In genomic region chr10:88700938-88701337, GRCm38 (mm10) we compare ENCODE assay signal across 31 mouse cellular contexts. TPM values are rescaled to one million over a fixed set of nuclear protein-coding genes. Genes with fewer than 3 reads are reported as not detected.
"Had no signal": no experiment of that assay in that cellular context is flagged by ENCODE, and none has a peak within 500 bp of the region (broad histone marks: within the 10 kb centered on the region; RNA-seq: fewer than 3 reads in every experiment).

No protein-coding gene starts in this region.

- H3K4me1 ChIP-seq: limb, embryonic 10.5 days; limb, embryonic 12.5 days; limb, embryonic 13.5 days; limb, embryonic 15.5 days; liver, embryonic 12.5 days; liver, embryonic 13.5 days; liver, embryonic 15.5 days; lung, embryonic 15.5 days; megakaryocyte, embryonic 14.5 days; midbrain, embryonic 10.5 days; midbrain, embryonic 12.5 days; midbrain, embryonic 13.5 days; midbrain, embryonic 15.5 days had no signal

- H3K4me3 ChIP-seq: left cerebral cortex, adult 2 months; limb, embryonic 10.5 days; limb, embryonic 12.5 days; limb, embryonic 13.5 days; limb, embryonic 15.5 days; liver, embryonic 12.5 days; liver, embryonic 13.5 days; liver, embryonic 15.5 days; lung, embryonic 15.5 days; megakaryocyte, embryonic 14.5 days; midbrain, embryonic 10.5 days; midbrain, embryonic 12.5 days; midbrain, embryonic 13.5 days; midbrain, embryonic 15.5 days; myocyte had no signal

- DNase-seq: left cerebral cortex, postnatal 4 days; liver; liver, embryonic 13.5 days; liver, postnatal 0 days; lung, adult 18-20 months; lung, embryonic 14.5 days; lung, postnatal 10 days; lung, postnatal 14 days; lung, postnatal 36 days; lung, postnatal 4 days; midbrain, embryonic 14.5 days had no signal

- H3K36me3 ChIP-seq: limb, embryonic 10.5 days; limb, embryonic 12.5 days; limb, embryonic 13.5 days; limb, embryonic 15.5 days; liver, embryonic 12.5 days; liver, embryonic 13.5 days; liver, embryonic 15.5 days; lung, embryonic 15.5 days; midbrain, embryonic 10.5 days; midbrain, embryonic 12.5 days; midbrain, embryonic 13.5 days; midbrain, embryonic 15.5 days had no signal

- H3K9me3 ChIP-seq: limb, embryonic 10.5 days; limb, embryonic 13.5 days; limb, embryonic 15.5 days; liver, embryonic 13.5 days; liver, embryonic 15.5 days; lung, embryonic 15.5 days; midbrain, embryonic 10.5 days; midbrain, embryonic 12.5 days; midbrain, embryonic 13.5 days; midbrain, embryonic 15.5 days had no signal

- H3K27me3 ChIP-seq: limb, embryonic 12.5 days; limb, embryonic 13.5 days; limb, embryonic 15.5 days; liver, embryonic 12.5 days; liver, embryonic 13.5 days; liver, embryonic 15.5 days; lung, embryonic 15.5 days; midbrain, embryonic 12.5 days; midbrain, embryonic 13.5 days; midbrain, embryonic 15.5 days had no signal

- H3K9ac ChIP-seq: limb, embryonic 12.5 days; limb, embryonic 13.5 days; limb, embryonic 15.5 days; liver, embryonic 12.5 days; liver, embryonic 13.5 days; liver, embryonic 14.5 days; liver, embryonic 15.5 days; liver, postnatal 0 days; lung, embryonic 14.5 days; lung, embryonic 15.5 days; midbrain, embryonic 12.5 days; midbrain, embryonic 13.5 days; midbrain, embryonic 15.5 days had no signal

- H3K27ac ChIP-seq: left cerebral cortex, adult 2 months; limb, embryonic 10.5 days; limb, embryonic 12.5 days; limb, embryonic 13.5 days; limb, embryonic 15.5 days; liver, embryonic 12.5 days; liver, embryonic 13.5 days; liver, embryonic 14.5 days; liver, embryonic 15.5 days; lung, embryonic 15.5 days; macrophage; midbrain, embryonic 10.5 days; midbrain, embryonic 12.5 days; midbrain, embryonic 13.5 days; midbrain, embryonic 15.5 days had no signal

RNA-seq across cellular contexts. Expression of gene Spic, which starts 16.1 kb away (rescaled TPM):
- polyA plus RNA-seq: limb, embryonic 10.5 days; limb, embryonic 11.5 days; limb, embryonic 12.5 days; limb, embryonic 13.5 days; lung, embryonic 14.5 days; midbrain, embryonic 10.5 days; midbrain, embryonic 11.5 days; midbrain, embryonic 12.5 days; midbrain, embryonic 13.5 days; midbrain, embryonic 14.5 days; midbrain, embryonic 15.5 days; midbrain, embryonic 16.5 days; midbrain, postnatal 0 days; myocyte had no signal
